Mouse (Mus musculus): ENCODE results near the gene Trim26. TPM values are rescaled to one million over a fixed set of nuclear protein-coding genes. Genes with fewer than 3 reads are reported as not detected.
A peak's percentile ranks its signal among the peaks of the same experiment; 100 is the strongest.

Trim26 gene
- polyA plus RNA-seq, 1 experiment from 2014 or later: 42.8 TPM

- 14% methylated on average over 3 of the region's 3 CpGs for WGBS
- H3K4me3 ChIP-seq: peak overlapping the region; percentile 75
These were observed 514 bp upstream of the Trim26 start for GRCm38 (mm10) chr17:36836427-36836812.

GRCm38 (mm10) chr17:36839001-36839400, 2.1 kb downstream of the Trim26 start:
- 89% methylated on average over 5 of the region's 5 CpGs for WGBS

More at GRCm38 (mm10) chr17:36836427-36836812, 514 bp upstream of the Trim26 start:
- H3K9me3 ChIP-seq: no peaks in the 10 kb centered on the region
- peaks cover 5% of the 10 kb centered on the region; the same call in 1 of the 2 replicates for H3K36me3 ChIP-seq (replicated peaks)
- peak overlapping the region; percentile 95 for H3K27ac ChIP-seq
- H3K4me1 ChIP-seq: peaks cover 21% of the 10 kb centered on the region
- DNase-seq (ENCODE audit: extremely low spot score, low spot score): peak; percentile 16
- no peaks in the 10 kb centered on the region for H3K27me3 ChIP-seq (ENCODE audit: poor library complexity, severe bottlenecking)

GRCm38 (mm10) chr17:36839931-36840330, 3.0 kb downstream of the Trim26 start:
- Histone ChIP-seq H3K9me3 (no peaks in the 10 kb centered on the region), H3K27me3 (ENCODE audit: poor library complexity, severe bottlenecking) (no peaks in the 10 kb centered on the region), H3K27ac (no peak overlapping the region), H3K4me1 (peaks cover 24% of the 10 kb centered on the region), H3K36me3 (replicated peaks) (peaks cover 14% of the 10 kb centered on the region), H3K4me3 (no peak overlapping the region)
- DNase-seq (ENCODE audit: extremely low spot score, low spot score): no peak
- 84% methylated on average over 3 of the region's 3 CpGs for WGBS

More at GRCm38 (mm10) chr17:36839001-36839400, 2.1 kb downstream of the Trim26 start:
- Histone ChIP-seq H3K4me1 (peaks cover 21% of the 10 kb centered on the region), H3K27ac (no peak overlapping the region), H3K4me3 (no peak overlapping the region), H3K9me3 (no peaks in the 10 kb centered on the region), H3K27me3 (ENCODE audit: poor library complexity, severe bottlenecking) (no peaks in the 10 kb centered on the region), H3K36me3 (replicated peaks) (peaks cover 14% of the 10 kb centered on the region)
- no peak for DNase-seq (ENCODE audit: extremely low spot score, low spot score)

DNA sequence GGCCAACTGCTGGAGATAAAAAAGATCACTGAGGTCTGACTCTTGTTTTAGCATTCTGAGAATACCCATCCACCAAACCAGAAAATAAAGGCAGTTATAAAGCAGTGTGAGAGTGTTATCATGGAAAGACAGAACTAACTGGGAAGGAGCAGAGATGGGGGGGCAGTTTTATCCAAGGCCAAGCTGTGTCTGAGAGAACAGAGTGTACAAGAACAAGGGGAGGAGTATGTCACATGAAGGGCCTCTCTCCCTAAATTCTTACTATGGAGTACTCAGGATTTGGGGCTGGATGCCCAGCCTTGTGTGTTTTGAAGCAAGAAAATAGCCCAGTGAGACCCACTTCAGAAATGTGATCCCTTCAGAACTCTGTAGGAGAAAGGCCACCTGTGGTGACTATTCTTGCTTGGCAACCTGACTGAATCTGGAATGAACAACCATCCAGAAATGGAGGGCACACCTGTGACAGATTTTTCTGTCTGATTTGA, 4.1 kb downstream of the Trim26 start:
- Histone ChIP-seq H3K27ac (no peak overlapping the region), H3K4me1 (peaks cover 21% of the 10 kb centered on the region), H3K4me3 (no peak overlapping the region), H3K36me3 (replicated peaks) (peaks cover 14% of the 10 kb centered on the region), H3K9me3 (no peaks in the 10 kb centered on the region), H3K27me3 (ENCODE audit: poor library complexity, severe bottlenecking) (no peaks in the 10 kb centered on the region)
- no peak for DNase-seq (ENCODE audit: extremely low spot score, low spot score)

DNA sequence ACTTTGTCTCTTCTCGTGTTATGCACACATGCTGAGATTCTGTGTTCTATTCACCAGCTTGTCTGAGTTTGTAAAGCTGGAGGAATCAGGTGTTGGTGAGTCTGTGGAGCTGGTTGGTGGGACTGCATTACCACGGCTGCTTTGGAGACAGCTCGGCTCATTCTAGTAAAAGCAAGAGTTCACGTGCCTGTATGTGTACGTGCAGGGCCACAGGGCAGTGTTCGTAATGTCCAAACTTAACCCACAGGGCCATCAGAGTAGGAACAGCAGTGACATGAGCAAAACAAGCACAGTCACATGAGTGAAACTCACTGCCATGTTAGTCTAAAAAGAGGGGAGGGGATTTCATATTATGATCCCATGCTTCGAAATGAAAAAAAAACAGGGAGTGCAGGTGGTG, 6.8 kb downstream of the Trim26 start:
- H3K27ac ChIP-seq: no peak overlapping the region
- WGBS: 84% methylated on average over 7 of the region's 7 CpGs

DNA sequence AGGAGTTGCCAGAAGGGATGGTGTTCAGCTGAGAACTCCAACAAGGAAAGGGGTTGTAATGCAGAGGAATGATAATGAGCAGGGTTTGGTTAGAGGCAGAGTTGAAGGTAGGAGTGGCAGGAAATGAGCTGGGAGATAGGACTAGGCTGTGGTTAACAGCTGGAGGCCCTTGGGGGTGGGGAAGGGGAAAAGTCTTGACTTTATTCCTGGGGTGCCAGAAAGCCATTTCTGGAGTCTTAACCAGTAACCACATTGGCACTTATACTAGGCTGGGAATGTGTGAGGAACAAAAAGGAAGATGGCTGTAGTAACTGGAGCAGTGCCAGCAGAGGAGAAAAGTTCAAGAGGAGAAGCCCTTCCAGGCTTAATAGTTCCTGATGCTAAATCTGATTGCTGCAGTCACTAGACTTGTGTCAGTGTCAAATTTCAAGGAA, 7.4 kb downstream of the Trim26 start:
- no peak overlapping the region for H3K27ac ChIP-seq
- no peak overlapping the region for H3K4me3 ChIP-seq
- H3K4me1 ChIP-seq: peaks cover 6% of the 10 kb centered on the region
- H3K9me3 ChIP-seq: no peaks in the 10 kb centered on the region
- DNase-seq (ENCODE audit: extremely low spot score, low spot score): no peak
- H3K36me3 ChIP-seq (replicated peaks): peaks cover 16% of the 10 kb centered on the region; the same call in 1 of the 2 replicates
- H3K27me3 ChIP-seq (ENCODE audit: poor library complexity, severe bottlenecking): no peaks in the 10 kb centered on the region

More for the DNA sequence above, 6.8 kb downstream of the Trim26 start:
- no peaks in the 10 kb centered on the region for H3K9me3 ChIP-seq
- peaks cover 6% of the 10 kb centered on the region; the same call in 1 of the 2 replicates for H3K4me1 ChIP-seq
- H3K27me3 ChIP-seq (ENCODE audit: poor library complexity, severe bottlenecking): no peaks in the 10 kb centered on the region
- H3K4me3 ChIP-seq: no peak overlapping the region
- DNase-seq (ENCODE audit: extremely low spot score, low spot score): no peak
- H3K36me3 ChIP-seq (replicated peaks): peaks cover 19% of the 10 kb centered on the region

DNA sequence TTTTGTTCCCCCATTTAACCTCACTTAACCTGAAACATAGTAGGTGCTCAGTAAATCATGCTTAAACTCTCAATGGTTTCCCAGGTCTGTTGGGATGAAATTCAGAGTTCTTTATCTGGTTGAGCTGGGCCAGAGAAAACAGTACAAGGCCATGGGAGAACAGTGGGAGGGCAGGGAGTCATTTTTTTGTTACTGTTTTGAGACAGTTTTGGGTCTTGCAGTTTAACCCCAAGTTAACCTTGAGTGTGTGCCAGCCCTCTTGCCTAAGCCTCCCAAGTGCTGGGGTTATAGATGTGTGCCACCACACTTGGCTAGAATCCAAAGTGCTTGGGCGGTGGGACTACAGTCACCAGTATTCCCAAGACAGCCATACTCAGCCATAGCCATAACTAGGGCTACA, 7.8 kb downstream of the Trim26 start:
- peaks cover 6% of the 10 kb centered on the region for H3K4me1 ChIP-seq
- no peak for DNase-seq (ENCODE audit: extremely low spot score, low spot score)
- H3K4me3 ChIP-seq: no peak overlapping the region
- no peaks in the 10 kb centered on the region for H3K9me3 ChIP-seq
- H3K27ac ChIP-seq: no peak overlapping the region
- 90% methylated on average over 1 of the region's 1 CpGs for WGBS
- peaks cover 16% of the 10 kb centered on the region; the same call in 1 of the 2 replicates for H3K36me3 ChIP-seq (replicated peaks)
- no peaks in the 10 kb centered on the region for H3K27me3 ChIP-seq (ENCODE audit: poor library complexity, severe bottlenecking)

DNA sequence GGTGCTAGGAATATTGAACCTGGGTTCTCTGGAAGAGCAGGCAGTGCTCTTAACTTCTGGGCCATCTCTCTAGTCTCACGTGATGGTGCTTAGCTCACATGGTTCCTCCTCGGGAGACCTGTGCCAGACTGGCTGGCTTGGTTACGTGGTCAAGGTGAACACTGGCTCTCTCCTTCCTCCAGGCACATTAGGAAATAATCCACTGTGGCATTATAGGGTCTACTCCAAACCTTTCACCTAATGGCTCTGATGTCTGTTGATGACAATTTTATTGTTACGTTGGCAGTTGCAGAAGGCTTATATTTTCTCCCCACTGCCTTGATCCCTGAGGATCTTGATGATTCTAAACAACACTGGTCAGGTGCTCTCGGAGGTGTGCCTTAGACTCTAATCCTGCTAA, 12.0 kb downstream of the Trim26 start:
- 88% methylated on average over 5 of the region's 5 CpGs for WGBS
- H3K9me3 ChIP-seq: no peaks in the 10 kb centered on the region
- peaks cover 4% of the 10 kb centered on the region for H3K4me1 ChIP-seq
- H3K27ac ChIP-seq: no peak overlapping the region
- no peak for DNase-seq (ENCODE audit: extremely low spot score, low spot score)
- peaks cover 40% of the 10 kb centered on the region for H3K36me3 ChIP-seq (replicated peaks)
- no peak overlapping the region for H3K4me3 ChIP-seq
- no peaks in the 10 kb centered on the region for H3K27me3 ChIP-seq (ENCODE audit: poor library complexity, severe bottlenecking)

GRCm38 (mm10) chr17:36849992-36850391, 13.1 kb downstream of the Trim26 start:
- H3K27me3 ChIP-seq (ENCODE audit: poor library complexity, severe bottlenecking): no peaks in the 10 kb centered on the region

GRCm38 (mm10) chr17:36851200-36851599, 14.3 kb downstream of the Trim26 start:
- DNase-seq (ENCODE audit: extremely low spot score, low spot score): no peak
- no peak overlapping the region for H3K4me3 ChIP-seq
- H3K27ac ChIP-seq: no peak overlapping the region
- WGBS: 94% methylated on average over 5 of the region's 5 CpGs
- no peaks in the 10 kb centered on the region for H3K9me3 ChIP-seq
- no peaks in the 10 kb centered on the region for H3K27me3 ChIP-seq (ENCODE audit: poor library complexity, severe bottlenecking)
- H3K36me3 ChIP-seq (replicated peaks): peaks cover 61% of the 10 kb centered on the region
- H3K4me1 ChIP-seq: no peaks in the 10 kb centered on the region; the same call in 1 of the 2 replicates

More at GRCm38 (mm10) chr17:36849992-36850391, 13.1 kb downstream of the Trim26 start:
- Histone ChIP-seq H3K4me3 (no peak overlapping the region), H3K36me3 (replicated peaks) (peaks cover 51% of the 10 kb centered on the region), H3K27ac (no peak overlapping the region), H3K4me1 (no peaks in the 10 kb centered on the region; the same call in 1 of the 2 replicates), H3K9me3 (no peaks in the 10 kb centered on the region)
- DNase-seq (ENCODE audit: extremely low spot score, low spot score): no peak
- 95% methylated on average over 2 of the region's 2 CpGs for WGBS

DNA sequence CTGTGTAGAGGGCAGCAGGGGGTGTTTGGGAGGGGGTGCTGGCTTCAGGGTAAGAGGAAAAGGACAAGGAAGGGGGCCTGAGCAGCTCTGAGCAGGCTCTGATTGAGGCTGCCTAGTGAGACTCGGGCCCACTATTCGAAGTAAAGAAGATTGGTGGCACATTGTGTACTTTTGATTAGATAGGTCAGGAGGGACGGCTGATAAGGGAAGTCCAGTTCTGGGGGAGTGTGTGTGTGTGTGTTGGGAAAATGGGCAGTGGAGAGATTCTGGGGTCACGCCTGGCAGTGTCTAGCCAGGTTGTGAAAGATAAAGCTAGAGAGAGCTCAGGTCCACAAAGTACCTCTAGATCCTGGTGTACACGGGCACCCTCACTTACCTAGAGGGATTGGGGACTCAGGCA, 14.7 kb downstream of the Trim26 start:
- no peaks in the 10 kb centered on the region for H3K27me3 ChIP-seq (ENCODE audit: poor library complexity, severe bottlenecking)
- no peak overlapping the region for H3K4me3 ChIP-seq
- no peak overlapping the region for H3K27ac ChIP-seq
- no peaks in the 10 kb centered on the region; the same call in 1 of the 2 replicates for H3K4me1 ChIP-seq
- no peak for DNase-seq (ENCODE audit: extremely low spot score, low spot score)
- peaks cover 65% of the 10 kb centered on the region for H3K36me3 ChIP-seq (replicated peaks)
- no peaks in the 10 kb centered on the region for H3K9me3 ChIP-seq
- WGBS: 92% methylated on average over 5 of the region's 5 CpGs

GRCm38 (mm10) chr17:36855484-36855883, 18.6 kb downstream of the Trim26 start:
- no peak overlapping the region for H3K4me3 ChIP-seq
- H3K4me1 ChIP-seq: no peaks in the 10 kb centered on the region
- no peak overlapping the region for H3K27ac ChIP-seq
- 91% methylated on average over 3 of the region's 3 CpGs for WGBS
- DNase-seq (ENCODE audit: extremely low spot score, low spot score): no peak
- H3K9me3 ChIP-seq: no peaks in the 10 kb centered on the region
- H3K27me3 ChIP-seq (ENCODE audit: poor library complexity, severe bottlenecking): no peaks in the 10 kb centered on the region
- peaks cover 92% of the 10 kb centered on the region for H3K36me3 ChIP-seq (replicated peaks)

DNA sequence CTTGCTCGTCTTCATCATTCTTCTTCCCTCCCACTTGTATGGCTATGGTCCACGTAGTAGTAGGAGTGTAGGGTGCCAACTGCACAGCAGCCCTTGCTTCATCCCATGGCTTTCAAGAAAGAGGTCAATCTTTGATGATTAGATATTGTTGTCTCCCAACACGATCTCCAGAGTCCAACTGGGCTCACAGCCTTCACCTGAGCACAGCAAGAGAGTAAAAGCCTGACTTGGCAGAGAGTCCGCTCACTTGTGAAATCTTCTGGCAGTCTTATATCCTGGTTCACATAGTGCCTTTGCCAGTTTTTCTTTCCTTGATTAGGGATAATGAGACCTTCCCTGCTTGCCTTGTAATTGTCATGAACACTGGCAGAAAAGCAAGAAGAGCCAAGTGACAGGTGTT, 19.3 kb downstream of the Trim26 start:
- no peak for DNase-seq (ENCODE audit: extremely low spot score, low spot score)
- no peaks in the 10 kb centered on the region for H3K27me3 ChIP-seq (ENCODE audit: poor library complexity, severe bottlenecking)
- H3K4me1 ChIP-seq: no peaks in the 10 kb centered on the region
- H3K9me3 ChIP-seq: no peaks in the 10 kb centered on the region
- no peak overlapping the region for H3K4me3 ChIP-seq
- H3K27ac ChIP-seq: no peak overlapping the region
- 94% methylated on average over 4 of the region's 4 CpGs for WGBS
- H3K36me3 ChIP-seq (replicated peaks): peaks cover 84% of the 10 kb centered on the region

GRCm38 (mm10) chr17:36858181-36858580, 21.2 kb downstream of the Trim26 start:
- H3K27me3 ChIP-seq (ENCODE audit: poor library complexity, severe bottlenecking): no peaks in the 10 kb centered on the region
- H3K4me3 ChIP-seq: no peak overlapping the region
- H3K4me1 ChIP-seq: no peaks in the 10 kb centered on the region
- peaks cover 65% of the 10 kb centered on the region for H3K36me3 ChIP-seq (replicated peaks)
- H3K9me3 ChIP-seq: no peaks in the 10 kb centered on the region
- DNase-seq (ENCODE audit: extremely low spot score, low spot score): no peak
- H3K27ac ChIP-seq: no peak overlapping the region
- WGBS: 89% methylated on average over 3 of the region's 3 CpGs

Data from forebrain, embryonic 10.5 days (tissue).